Mouse (Mus musculus): ENCODE data around the gene Elp4. TPM values are rescaled to one million over a fixed set of nuclear protein-coding genes. Genes with fewer than 3 reads are reported as not detected.

The Elp4 gene
- polyA plus RNA-seq, 1 experiment from 2014 or later: 45.2 TPM

DNA sequence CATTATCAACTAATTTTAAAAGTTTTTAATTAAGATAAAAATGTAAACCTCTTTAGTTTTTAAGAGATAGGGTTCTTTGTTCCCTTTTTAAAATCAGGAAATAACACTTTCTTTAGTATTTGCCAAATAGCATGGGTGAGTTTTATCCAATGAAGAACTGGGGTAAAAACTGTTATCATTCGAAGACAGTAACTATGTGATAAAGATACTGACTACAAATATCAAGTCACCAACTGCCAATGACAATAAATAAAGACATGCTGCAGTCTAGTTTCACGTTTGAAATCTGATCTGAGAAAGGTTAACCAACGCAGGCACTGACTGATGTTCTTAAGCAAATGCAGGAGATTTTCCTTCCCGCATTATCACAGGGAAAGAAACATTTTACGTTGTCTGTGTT lies 100.9 kb downstream of the Elp4 start:
- WGBS: 48% methylated on average over 5 of the region's 5 CpGs
- Histone ChIP-seq H3K27me3 (peaks cover 31% of the 10 kb centered on the region), H3K4me1 (replicated peaks) (no peaks in the 10 kb centered on the region), H3K4me3 (replicated peaks) (no peak overlapping the region), H3K9me3 (no peaks in the 10 kb centered on the region), H3K9ac (replicated peaks) (no peak overlapping the region), H3K27ac (no peak overlapping the region), H3K36me3 (no peaks in the 10 kb centered on the region), H3K4me2 (replicated peaks) (no peak overlapping the region)
- ATAC-seq: no peak

GRCm38 (mm10) chr2:105802902-105803301 lies 101.5 kb downstream of the Elp4 start:
- Histone ChIP-seq H3K36me3 (no peaks in the 10 kb centered on the region), H3K9me3 (no peaks in the 10 kb centered on the region), H3K9ac (replicated peaks) (no peak overlapping the region), H3K27me3 (peaks cover 36% of the 10 kb centered on the region), H3K4me3 (replicated peaks) (no peak overlapping the region), H3K4me2 (replicated peaks) (no peak overlapping the region), H3K27ac (no peak overlapping the region), H3K4me1 (replicated peaks) (no peaks in the 10 kb centered on the region)
- ATAC-seq: no peak
- WGBS: 90% methylated on average over 2 of the region's 2 CpGs

GRCm38 (mm10) chr2:105801536-105801935 lies 102.8 kb downstream of the Elp4 start:
- H3K36me3 ChIP-seq: no peaks in the 10 kb centered on the region
- 72% methylated on average over 6 of the region's 6 CpGs for WGBS
- no peak overlapping the region for H3K9ac ChIP-seq (replicated peaks)
- H3K9me3 ChIP-seq: no peaks in the 10 kb centered on the region
- peaks cover 37% of the 10 kb centered on the region for H3K27me3 ChIP-seq
- no peaks in the 10 kb centered on the region for H3K4me1 ChIP-seq (replicated peaks)
- no peak for ATAC-seq
- no peak overlapping the region for H3K27ac ChIP-seq
- no peak overlapping the region for H3K4me3 ChIP-seq (replicated peaks)
- H3K4me2 ChIP-seq (replicated peaks): no peak overlapping the region

DNA sequence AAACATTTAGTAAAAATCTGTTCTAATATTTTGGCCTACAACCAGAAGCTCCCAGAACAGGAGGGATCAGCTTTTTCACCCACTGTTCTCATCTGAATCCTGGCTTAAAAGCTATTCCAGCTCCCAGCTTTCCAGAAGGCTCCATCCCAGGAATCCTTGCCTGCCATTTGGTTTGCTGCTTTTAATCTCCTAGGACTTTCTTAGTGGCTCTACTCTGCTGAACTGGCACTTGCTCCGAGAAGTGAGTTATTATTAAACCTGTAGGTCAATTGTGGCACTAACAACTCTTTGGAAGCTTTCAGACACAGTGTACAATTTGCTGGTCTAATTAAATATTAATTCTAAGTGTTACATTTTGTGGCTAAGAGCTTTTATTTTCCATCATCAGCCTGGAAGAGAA lies 103.7 kb downstream of the Elp4 start:
- Histone ChIP-seq H3K36me3 (no peaks in the 10 kb centered on the region), H3K4me1 (replicated peaks) (no peaks in the 10 kb centered on the region), H3K4me2 (replicated peaks) (no peak overlapping the region), H3K27me3 (peaks cover 37% of the 10 kb centered on the region), H3K9ac (replicated peaks) (no peak overlapping the region), H3K27ac (no peak overlapping the region), H3K9me3 (no peaks in the 10 kb centered on the region), H3K4me3 (replicated peaks) (no peak overlapping the region)
- no peak for ATAC-seq
- 42% methylated on average over 1 of the region's 1 CpGs for WGBS

DNA sequence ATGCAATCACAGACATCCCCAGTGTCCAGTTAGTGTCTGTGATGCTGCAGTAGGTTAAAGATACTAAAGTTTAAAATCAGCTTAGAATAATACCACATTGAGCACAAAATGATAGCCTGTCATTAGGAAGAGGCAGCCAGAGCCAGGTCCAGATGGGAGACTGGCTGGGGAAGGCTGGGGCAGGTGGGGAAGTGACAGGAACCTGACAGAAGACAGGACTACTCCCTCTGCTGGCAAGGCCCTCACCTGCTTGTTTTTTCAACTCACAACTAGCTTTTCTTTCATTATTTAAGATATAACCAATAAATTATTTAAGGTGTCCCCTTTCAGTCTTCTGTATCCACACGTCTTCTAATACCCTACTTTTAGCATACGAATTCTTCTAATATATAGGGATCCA lies 104.5 kb downstream of the Elp4 start:
- no peaks in the 10 kb centered on the region for H3K4me1 ChIP-seq (replicated peaks)
- no peak for ATAC-seq
- H3K9me3 ChIP-seq: no peaks in the 10 kb centered on the region
- H3K36me3 ChIP-seq: no peaks in the 10 kb centered on the region
- WGBS: 72% methylated on average over 2 of the region's 2 CpGs
- H3K9ac ChIP-seq (replicated peaks): no peak overlapping the region
- no peak overlapping the region for H3K4me3 ChIP-seq (replicated peaks)
- H3K4me2 ChIP-seq (replicated peaks): no peak overlapping the region
- H3K27me3 ChIP-seq: peaks cover 43% of the 10 kb centered on the region
- H3K27ac ChIP-seq: no peak overlapping the region

DNA sequence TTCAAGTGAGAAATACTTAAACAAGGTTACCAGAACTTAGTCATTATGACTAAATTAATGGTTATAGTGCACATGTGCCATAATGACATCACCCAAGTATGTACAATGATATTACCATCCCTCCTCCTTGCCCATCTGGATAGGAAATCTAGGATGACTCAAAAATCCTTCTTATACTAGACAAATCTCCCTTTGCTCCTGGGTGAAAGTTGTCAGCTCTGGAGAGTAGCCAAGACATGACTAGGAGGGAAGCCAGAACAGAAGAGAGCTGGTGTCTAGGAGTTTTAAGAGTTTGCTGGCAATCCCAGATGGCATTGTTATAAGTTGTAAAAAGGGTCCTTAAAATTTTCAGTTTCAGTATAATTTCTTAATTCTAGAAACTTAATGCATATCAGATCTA lies 106.5 kb downstream of the Elp4 start:
- Histone ChIP-seq H3K27ac (no peak overlapping the region), H3K4me3 (replicated peaks) (no peak overlapping the region), H3K36me3 (no peaks in the 10 kb centered on the region), H3K4me2 (replicated peaks) (no peak overlapping the region), H3K9me3 (no peaks in the 10 kb centered on the region), H3K9ac (replicated peaks) (no peak overlapping the region), H3K27me3 (peaks cover 45% of the 10 kb centered on the region), H3K4me1 (replicated peaks) (no peaks in the 10 kb centered on the region)
- ATAC-seq: no peak

- peaks cover 49% of the 10 kb centered on the region for H3K27me3 ChIP-seq
- no peaks in the 10 kb centered on the region for H3K36me3 ChIP-seq
- no peak overlapping the region for H3K4me3 ChIP-seq (replicated peaks)
- H3K4me2 ChIP-seq (replicated peaks): no peak overlapping the region
- H3K27ac ChIP-seq: no peak overlapping the region
- no peaks in the 10 kb centered on the region for H3K4me1 ChIP-seq (replicated peaks)
- ATAC-seq: no peak
- H3K9me3 ChIP-seq: no peaks in the 10 kb centered on the region
- no peak overlapping the region for H3K9ac ChIP-seq (replicated peaks)
These were observed 108.3 kb downstream of the Elp4 start for GRCm38 (mm10) chr2:105796101-105796500.

DNA sequence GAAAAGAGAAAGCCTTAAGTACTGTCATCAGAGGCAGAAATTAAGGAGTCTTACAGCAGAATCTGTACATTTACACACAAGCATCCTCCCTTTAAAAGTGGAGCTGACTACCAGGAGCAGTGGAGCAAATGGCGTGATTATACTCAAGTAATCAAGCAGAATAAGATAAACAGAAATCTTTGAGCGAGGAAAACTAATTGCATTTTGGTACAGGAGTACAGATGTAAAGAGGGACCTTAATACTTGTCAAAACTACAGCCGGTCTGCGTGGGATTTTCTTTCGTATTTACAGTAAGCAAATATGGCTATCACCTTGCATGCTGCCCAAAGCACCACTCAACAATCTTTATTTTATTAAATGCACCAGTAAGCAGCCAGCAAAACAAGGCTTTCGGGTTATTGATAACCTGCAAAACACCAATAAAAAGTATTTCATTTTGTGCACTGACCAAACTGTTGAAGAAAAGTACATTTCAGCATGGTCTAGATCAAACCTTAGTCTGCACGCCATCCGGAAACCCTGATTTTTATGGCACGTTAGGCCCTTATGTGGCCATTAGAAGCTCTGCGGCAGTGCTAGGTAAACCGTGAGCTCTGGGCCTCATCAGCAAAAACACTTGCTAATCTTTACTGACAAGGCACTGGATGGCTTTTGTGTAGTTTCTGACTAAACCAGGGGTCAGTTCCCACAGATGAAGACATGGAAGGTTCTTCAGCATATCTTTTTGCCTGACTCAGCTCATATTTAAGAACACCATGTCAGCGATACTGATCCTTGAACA lies 111.8 kb downstream of the Elp4 start:
- no peak overlapping the region for H3K4me2 ChIP-seq (replicated peaks)
- no peak overlapping the region for H3K4me3 ChIP-seq (replicated peaks)
- no peaks in the 10 kb centered on the region for H3K36me3 ChIP-seq
- WGBS: 63% methylated on average over 12 of the region's 12 CpGs
- no peak for ATAC-seq
- H3K27ac ChIP-seq: no peak overlapping the region
- peaks cover 66% of the 10 kb centered on the region for H3K27me3 ChIP-seq
- H3K9me3 ChIP-seq: no peaks in the 10 kb centered on the region
- no peaks in the 10 kb centered on the region for H3K4me1 ChIP-seq (replicated peaks)
- H3K9ac ChIP-seq (replicated peaks): no peak overlapping the region

DNA sequence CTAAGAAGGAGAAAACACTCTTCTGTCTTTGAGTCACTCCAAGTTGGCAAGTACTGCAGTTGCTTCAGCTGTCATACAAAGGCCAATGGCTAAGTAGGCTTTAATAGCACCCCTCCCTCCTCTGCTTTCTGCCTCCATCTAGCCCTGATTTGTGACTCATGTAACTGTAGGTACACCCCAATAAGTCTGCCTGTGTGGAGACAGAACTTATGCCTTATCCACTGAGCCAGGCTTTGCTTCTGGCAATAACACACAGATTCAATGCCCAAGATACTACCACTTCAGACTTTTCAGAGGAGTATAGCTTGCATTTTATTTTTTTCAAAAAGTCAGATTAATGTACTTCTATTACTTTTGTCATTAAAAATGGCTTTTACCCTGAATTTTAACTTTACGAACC lies 114.4 kb downstream of the Elp4 start:
- no peak for ATAC-seq
- Histone ChIP-seq H3K27ac (no peak overlapping the region), H3K9ac (replicated peaks) (no peak overlapping the region), H3K27me3 (peaks cover 73% of the 10 kb centered on the region), H3K9me3 (no peaks in the 10 kb centered on the region), H3K36me3 (no peaks in the 10 kb centered on the region), H3K4me3 (replicated peaks) (no peak overlapping the region), H3K4me1 (replicated peaks) (no peaks in the 10 kb centered on the region), H3K4me2 (replicated peaks) (no peak overlapping the region)
- WGBS: 100% methylated on average over 1 of the region's 1 CpGs

GRCm38 (mm10) chr2:105787726-105788125 lies 116.6 kb downstream of the Elp4 start:
- Histone ChIP-seq H3K36me3 (no peaks in the 10 kb centered on the region), H3K4me2 (replicated peaks) (no peak overlapping the region), H3K27ac (no peak overlapping the region), H3K4me3 (replicated peaks) (no peak overlapping the region), H3K9me3 (no peaks in the 10 kb centered on the region), H3K9ac (replicated peaks) (no peak overlapping the region), H3K27me3 (peaks cover 73% of the 10 kb centered on the region), H3K4me1 (replicated peaks) (no peaks in the 10 kb centered on the region)
- 40% methylated on average over 4 of the region's 4 CpGs for WGBS
- no peak for ATAC-seq

DNA sequence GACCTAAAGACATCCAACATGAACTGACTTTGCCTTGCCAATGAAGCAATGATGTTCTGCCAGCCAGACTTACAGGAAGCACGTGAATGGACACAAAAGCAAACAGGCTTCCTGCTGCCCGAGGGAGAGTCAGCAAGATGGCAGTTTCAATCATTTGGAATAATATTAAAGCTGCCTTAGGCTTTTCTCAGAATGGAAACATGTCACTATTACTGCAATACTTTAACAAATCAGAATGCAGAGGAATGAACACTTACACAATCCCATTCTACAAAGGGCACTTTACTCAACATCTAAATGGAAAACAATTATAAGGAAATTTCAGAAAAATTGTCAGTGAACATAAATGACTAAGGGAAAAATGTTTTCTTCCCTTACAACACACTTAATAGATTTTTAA lies 117.4 kb downstream of the Elp4 start:
- ATAC-seq: no peak
- Histone ChIP-seq H3K27ac (no peak overlapping the region), H3K27me3 (peaks cover 74% of the 10 kb centered on the region), H3K36me3 (no peaks in the 10 kb centered on the region), H3K4me2 (replicated peaks) (no peak overlapping the region), H3K4me1 (replicated peaks) (no peaks in the 10 kb centered on the region), H3K9ac (replicated peaks) (no peak overlapping the region), H3K9me3 (no peaks in the 10 kb centered on the region), H3K4me3 (replicated peaks) (no peak overlapping the region)
- 17% methylated on average over 2 of the region's 2 CpGs for WGBS

- no peak overlapping the region for H3K4me2 ChIP-seq (replicated peaks)
- H3K4me1 ChIP-seq (replicated peaks): no peaks in the 10 kb centered on the region
- no peaks in the 10 kb centered on the region for H3K36me3 ChIP-seq
- H3K27ac ChIP-seq: no peak overlapping the region
- 75% methylated on average over 5 of the region's 5 CpGs for whole genome bisulfite sequencing
- H3K4me3 ChIP-seq (replicated peaks): no peak overlapping the region
- no peak for ATAC-seq
- H3K27me3 ChIP-seq: peaks cover 58% of the 10 kb centered on the region
- H3K9me3 ChIP-seq: no peaks in the 10 kb centered on the region
- no peak overlapping the region for H3K9ac ChIP-seq (replicated peaks)
These were observed 121.5 kb downstream of the Elp4 start for GRCm38 (mm10) chr2:105782885-105783284.

DNA sequence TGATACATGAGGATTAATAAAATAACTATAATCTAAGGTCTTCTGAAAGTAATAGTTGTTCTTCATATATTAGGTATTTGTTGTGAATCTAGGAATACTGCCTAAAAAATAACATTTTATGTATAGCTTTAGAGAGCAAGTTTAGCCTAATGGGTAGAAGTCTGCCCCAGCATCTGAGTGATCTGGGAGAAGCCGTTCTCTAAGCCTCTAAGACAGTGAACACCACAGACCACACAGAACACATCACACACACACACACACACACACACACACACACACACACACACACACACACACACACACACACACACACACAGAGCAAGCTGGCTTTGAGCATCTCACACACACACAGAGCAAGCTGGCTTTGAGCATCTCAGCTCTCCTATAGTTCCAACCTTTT lies 123.6 kb downstream of the Elp4 start:
- Histone ChIP-seq H3K4me1 (replicated peaks) (no peaks in the 10 kb centered on the region), H3K9me3 (no peaks in the 10 kb centered on the region), H3K4me3 (replicated peaks) (no peak overlapping the region), H3K9ac (replicated peaks) (no peak overlapping the region), H3K4me2 (replicated peaks) (no peak overlapping the region), H3K36me3 (no peaks in the 10 kb centered on the region), H3K27me3 (peaks cover 58% of the 10 kb centered on the region), H3K27ac (no peak overlapping the region)
- ATAC-seq: no peak
- 47% methylated on average over 1 of the region's 1 CpGs for WGBS
